Mouse (Mus musculus) megakaryocyte, adult 5-6 weeks (primary cell): ENCODE measurements at regions not wholly inside any gene's neighbourhood (a gene's known extent, or its start where the extent isn't known, plus 50 kb on each side); places are given as distances from the start of the nearest gene placed in this dataset.
"Not testable (repeated sequence)": the region's sequence is repeated elsewhere in the genome, so short reads cannot be mapped to it uniquely, and the experiment has no call there.

Experiments used
- ATAC-seq: 2 replicates; pipeline ENCODE4 v1.8.0; 2016; ENCODE audit warnings: mild to moderate bottlenecking, inconsistent platforms; ENCODE audit not compliant: poor library complexity, severe bottlenecking

DNA sequence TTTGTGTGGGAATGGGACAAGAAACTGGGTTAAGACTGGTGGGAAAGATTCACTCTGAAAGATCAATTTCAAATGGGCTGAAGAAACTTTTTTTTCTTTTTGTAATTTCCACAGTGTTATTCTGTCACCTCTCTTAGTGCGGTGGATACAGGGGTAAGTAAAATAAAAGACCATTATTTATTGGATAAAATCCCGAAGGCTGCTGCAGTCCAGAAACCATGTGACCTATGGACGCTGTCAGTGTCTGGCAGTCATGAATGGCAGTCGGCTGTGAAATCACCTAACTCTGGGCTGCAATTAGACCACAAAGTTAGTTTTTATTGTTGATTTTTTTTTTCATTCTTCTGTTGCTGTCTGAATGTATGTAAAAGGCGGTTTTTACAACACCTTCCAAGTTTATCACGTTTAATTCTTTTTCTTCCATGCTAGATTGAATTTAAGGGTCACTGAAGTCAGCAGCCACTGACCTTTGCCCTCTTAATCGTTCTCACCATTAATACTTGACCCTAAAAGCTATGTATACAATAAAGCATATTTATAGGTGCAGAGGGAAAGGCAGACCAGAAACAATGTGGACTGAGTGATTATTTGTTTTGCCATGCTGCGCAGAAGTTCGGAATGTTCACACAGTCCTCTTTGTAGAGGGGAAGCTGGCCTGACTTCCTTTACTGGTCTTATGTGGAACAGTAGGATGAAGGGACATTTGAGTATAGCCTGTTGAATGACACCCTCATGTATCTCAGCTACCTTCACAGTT lies 182.7 kb downstream of the Bmp2 start:
- no peak for ATAC-seq

DNA sequence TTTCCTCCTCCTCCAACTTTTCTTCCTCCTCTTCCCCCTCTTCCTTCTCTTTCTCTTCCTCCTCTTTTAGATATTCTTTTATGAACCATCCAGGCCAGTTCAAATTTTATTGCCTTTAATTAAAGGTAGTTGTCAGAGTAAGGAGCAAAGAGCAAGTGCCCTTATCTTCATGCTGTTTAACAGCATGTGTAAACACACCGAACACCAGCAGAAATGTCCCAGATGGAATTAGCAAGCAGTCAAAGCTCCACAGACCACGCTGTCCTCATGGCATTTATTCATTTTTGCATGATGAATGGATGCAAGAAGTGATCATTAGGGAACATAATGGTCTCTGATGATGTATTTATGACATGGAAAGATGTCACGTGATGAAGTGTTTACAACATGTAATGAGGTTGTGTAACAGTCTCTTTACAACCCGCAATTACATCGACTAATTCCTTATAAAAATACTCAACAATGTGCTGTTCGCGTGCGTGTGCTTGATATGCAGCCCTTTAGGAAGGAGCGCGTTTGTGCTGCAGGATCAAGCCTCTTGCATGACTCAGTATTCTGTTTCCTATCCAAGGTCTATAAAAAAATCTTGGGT lies 187.0 kb downstream of the Bmp2 start:
- ATAC-seq: no peak

DNA sequence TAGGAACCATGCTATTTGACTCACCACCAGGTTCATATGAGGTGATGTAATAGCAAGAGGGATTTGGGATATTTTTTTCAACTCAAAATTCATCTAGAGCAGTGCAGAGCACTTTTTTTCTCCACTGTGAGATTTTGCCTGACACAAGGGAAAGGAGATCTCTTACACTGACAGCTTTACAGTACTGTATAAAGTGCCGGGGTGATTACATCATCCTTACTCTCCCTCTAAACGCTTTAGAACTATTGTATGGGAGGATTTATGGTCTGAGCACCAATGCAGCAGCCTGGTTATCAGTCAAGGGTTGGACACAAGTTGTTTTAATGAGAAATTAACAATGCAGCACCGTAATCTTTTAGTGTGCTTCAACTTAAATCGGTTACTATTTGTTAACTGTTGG lies 196.5 kb downstream of the Bmp2 start:
- no peak for ATAC-seq

GRCm38 (mm10) chr2:133749846-133750637 lies 198.1 kb downstream of the Bmp2 start:
- ATAC-seq: no peak

DNA sequence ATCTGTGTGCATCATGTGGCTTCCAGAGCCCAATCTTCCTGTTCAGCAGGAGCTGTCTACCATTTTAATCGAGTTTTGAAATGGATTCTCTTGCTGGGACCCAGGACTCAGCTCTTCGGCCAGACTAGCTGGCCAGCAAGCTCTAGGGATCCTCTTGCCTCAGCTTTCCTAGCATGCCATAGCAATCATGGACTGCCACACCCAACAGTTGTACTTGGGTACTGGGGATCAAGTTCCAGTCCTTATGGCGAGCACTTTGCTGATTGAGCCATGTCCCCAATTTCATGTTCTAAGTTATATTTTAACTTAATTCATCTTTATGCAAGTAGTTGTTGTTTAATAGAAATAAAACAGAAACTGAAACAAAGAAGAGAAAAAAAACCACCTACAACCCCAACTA lies 202.1 kb downstream of the Bmp2 start:
- ATAC-seq: no peak

GRCm38 (mm10) chr2:133761496-133761895 lies 209.5 kb downstream of the Bmp2 start:
- no peak for ATAC-seq

DNA sequence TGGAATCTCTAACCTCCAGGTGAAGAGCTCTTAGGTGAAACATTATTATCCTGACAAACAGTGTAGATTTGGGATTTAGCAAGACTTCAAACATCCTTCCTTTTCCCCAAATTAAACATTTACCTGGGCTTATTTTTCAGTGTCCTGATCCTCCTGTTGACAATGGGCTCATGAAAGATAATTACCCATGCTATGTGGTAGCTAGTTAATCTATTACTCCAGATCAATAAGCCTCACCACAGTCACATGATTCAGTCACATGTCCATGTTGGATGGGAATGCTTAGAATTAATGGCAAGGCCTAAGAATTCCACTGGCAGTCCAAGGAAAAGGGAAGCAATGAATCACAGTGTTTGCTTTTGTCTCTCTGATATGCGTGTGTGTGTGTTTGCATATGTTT lies 216.6 kb downstream of the Bmp2 start:
- ATAC-seq: no peak

GRCm38 (mm10) chr2:133783588-133784342 lies 231.8 kb downstream of the Bmp2 start:
- no peak for ATAC-seq

- no peak for ATAC-seq
Measured at GRCm38 (mm10) chr2:133791031-133791430, 239.1 kb downstream of the Bmp2 start.

DNA sequence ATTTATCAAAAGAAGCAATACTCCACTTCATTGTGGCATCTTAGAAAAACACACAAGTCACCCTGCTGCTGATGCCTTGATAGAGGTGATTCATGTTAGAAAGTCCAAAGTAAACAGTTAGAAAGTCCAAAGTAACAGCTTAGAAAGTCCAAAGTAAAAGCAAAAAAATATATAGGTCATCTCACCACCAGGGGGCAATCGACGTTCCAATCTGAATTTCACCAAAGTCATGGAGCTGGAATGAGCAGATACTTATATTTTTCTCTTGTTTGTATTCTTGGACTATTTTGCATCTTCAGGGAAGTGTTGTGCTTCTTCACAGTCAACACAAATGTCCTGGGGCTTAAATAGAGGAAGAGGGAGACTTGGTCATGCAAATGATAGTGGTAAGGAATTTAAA lies 241.3 kb downstream of the Bmp2 start:
- 0 out of 2 replicates have a peak, but pooled peaks have one; percentile 33 for ATAC-seq

DNA sequence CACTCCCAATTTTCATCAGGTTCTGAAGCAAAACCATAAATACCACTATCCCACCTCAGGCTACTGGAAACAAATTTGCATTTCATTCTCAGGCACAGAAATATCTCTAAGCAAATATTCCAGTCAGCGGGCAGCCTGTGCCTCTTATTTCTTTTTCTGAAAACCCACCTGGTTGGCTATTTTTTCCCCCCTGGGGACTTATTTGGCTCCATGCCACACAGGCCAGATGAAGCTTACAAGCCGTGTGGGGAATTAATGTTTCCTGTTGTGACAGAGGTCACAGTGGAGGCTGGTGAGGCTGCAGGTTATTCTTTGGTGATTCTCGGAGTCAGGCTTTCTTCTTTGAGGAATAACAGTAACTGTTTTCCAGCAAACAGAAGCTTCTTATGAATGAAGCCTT lies 250.7 kb downstream of the Bmp2 start:
- no peak for ATAC-seq

GRCm38 (mm10) chr2:133821418-133821817 lies 269.5 kb downstream of the Bmp2 start:
- no peak for ATAC-seq

DNA sequence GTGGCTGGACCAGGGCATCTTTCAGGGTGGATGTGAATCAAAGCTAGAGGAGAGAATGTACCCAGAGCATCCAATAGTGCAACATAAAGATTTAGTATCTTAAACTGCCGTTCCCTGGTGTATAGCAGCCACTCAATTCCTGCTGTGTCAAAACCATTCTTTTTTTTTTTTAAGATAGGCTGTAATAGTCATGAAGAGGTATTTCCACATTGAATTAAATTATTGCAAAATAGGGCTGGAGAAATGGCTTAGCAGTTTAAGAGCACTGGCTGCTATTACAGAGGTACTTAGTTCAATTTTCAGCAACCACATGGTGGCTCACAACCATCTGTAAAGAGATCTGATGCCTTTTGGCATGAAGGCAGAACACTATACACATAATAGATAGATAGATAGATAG lies 277.4 kb downstream of the Bmp2 start:
- ATAC-seq: no peak

DNA sequence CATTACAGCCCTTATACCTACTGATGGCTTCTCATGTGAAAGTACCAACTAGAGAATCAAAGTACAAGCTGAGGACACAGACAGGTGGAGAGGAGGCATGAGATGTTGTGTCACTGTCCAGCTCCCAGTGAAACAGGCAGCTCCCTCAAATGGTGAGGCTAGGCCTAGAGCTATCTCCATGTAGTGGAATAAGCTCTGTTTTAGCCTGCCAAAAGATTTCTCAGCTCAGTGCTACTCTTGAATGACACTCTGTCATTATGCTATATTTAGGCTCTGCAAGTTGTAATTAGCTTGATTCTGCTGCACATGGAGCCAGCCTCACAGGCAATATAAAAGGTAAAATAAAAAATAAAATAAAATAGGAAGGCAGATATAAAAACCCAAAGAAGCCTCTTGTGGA lies 298.5 kb downstream of the Bmp2 start:
- no peak for ATAC-seq

GRCm38 (mm10) chr2:133874982-133875381 lies 323.0 kb downstream of the Bmp2 start:
- not testable (repeated sequence) for ATAC-seq

- ATAC-seq: no peak
Measured at GRCm38 (mm10) chr2:133883682-133884081, 331.7 kb downstream of the Bmp2 start.

DNA sequence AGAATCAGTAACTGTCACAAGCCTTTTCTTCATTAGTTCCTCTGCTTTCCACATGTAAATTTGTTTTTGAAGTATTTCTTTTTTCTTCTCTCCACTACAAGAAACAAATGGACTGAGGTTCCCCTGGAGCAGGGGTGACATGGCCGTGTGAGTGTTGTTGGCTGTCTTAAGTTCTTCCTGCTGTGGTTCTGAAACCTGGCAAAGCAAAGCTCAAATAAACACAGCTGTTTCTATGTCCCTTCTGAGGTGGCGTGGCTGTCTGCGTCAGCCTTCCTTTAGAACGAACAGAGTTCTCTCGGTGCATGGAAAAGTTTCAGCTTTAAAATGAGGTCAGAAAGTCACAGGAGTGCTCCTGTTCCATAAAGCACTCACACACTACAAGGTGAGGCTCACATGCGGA lies 354.3 kb downstream of the Bmp2 start:
- no peak for ATAC-seq
